Mouse (Mus musculus): ENCODE measurements around the gene Card9. TPM values are rescaled to one million over a fixed set of nuclear protein-coding genes. Genes with fewer than 3 reads are reported as not detected.

Gene Card9
- polyA plus RNA-seq, 1 experiment from 2014 or later = 3.0 TPM

GRCm38 (mm10) chr2:26359983-26360382 is 735 bp downstream of the Card9 start:
- H3K36me3 ChIP-seq = peaks cover 10% of the 10 kb centered on the region; the same call in 1 of the 2 replicates
- peaks cover 16% of the 10 kb centered on the region for H3K4me1 ChIP-seq
- H3K4me2 ChIP-seq = no peak overlapping the region
- no peak overlapping the region for H3K4me3 ChIP-seq
- no peak for ATAC-seq (ENCODE audit: borderline replicate concordance, extremely low read depth, low FRiP score, low TSS enrichment)
- H3K27ac ChIP-seq = no peak overlapping the region
- H3K27me3 ChIP-seq = no peaks in the 10 kb centered on the region
- WGBS = 73% methylated on average over 6 of the region's 6 CpGs
- no peaks in the 10 kb centered on the region for H3K9me3 ChIP-seq
- no peak overlapping the region for H3K9ac ChIP-seq

- ATAC-seq (ENCODE audit: borderline replicate concordance, extremely low read depth, low FRiP score, low TSS enrichment) = no peak
- no peak overlapping the region for H3K4me3 ChIP-seq
- WGBS = 77% methylated on average over 13 of the region's 13 CpGs
- H3K9me3 ChIP-seq = no peaks in the 10 kb centered on the region
- peaks cover 4% of the 10 kb centered on the region; the same call in 1 of the 2 replicates for H3K36me3 ChIP-seq
- no peak overlapping the region for H3K4me2 ChIP-seq
- H3K27me3 ChIP-seq = no peaks in the 10 kb centered on the region
- H3K27ac ChIP-seq = no peak overlapping the region
- H3K4me1 ChIP-seq = peaks cover 10% of the 10 kb centered on the region
- H3K9ac ChIP-seq = no peak overlapping the region
These were observed 1.9 kb downstream of the Card9 start for GRCm38 (mm10) chr2:26358667-26359320.

- no peak overlapping the region; the same call in 1 of the 2 replicates for H3K27ac ChIP-seq
- WGBS = 46% methylated on average over 15 of the region's 15 CpGs
- ATAC-seq (ENCODE audit: borderline replicate concordance, extremely low read depth, low FRiP score, low TSS enrichment) = no peak
These were observed 3.2 kb downstream of the Card9 start for GRCm38 (mm10) chr2:26357484-26357883.

GRCm38 (mm10) chr2:26356678-26357077 is 4.0 kb downstream of the Card9 start:
- Histone ChIP-seq H3K36me3 (no peaks in the 10 kb centered on the region), H3K27me3 (no peaks in the 10 kb centered on the region), H3K4me3 (no peak overlapping the region), H3K27ac (no peak overlapping the region), H3K4me2 (no peak overlapping the region), H3K9ac (no peak overlapping the region), H3K4me1 (peaks cover 19% of the 10 kb centered on the region), H3K9me3 (no peaks in the 10 kb centered on the region)
- ATAC-seq (ENCODE audit: borderline replicate concordance, extremely low read depth, low FRiP score, low TSS enrichment) = peak; percentile 25; the same call in 1 of the 2 replicates
- 43% methylated on average over 7 of the region's 7 CpGs for WGBS

More at GRCm38 (mm10) chr2:26357484-26357883, 3.2 kb downstream of the Card9 start:
- Histone ChIP-seq H3K4me3 (no peak overlapping the region), H3K9ac (no peak overlapping the region; the same call in 1 of the 2 replicates), H3K9me3 (no peaks in the 10 kb centered on the region), H3K4me2 (no peak overlapping the region), H3K27me3 (no peaks in the 10 kb centered on the region), H3K4me1 (peaks cover 16% of the 10 kb centered on the region), H3K36me3 (no peaks in the 10 kb centered on the region)

GRCm38 (mm10) chr2:26356231-26356630 is 4.5 kb downstream of the Card9 start:
- H3K36me3 ChIP-seq = no peaks in the 10 kb centered on the region
- ATAC-seq (ENCODE audit: borderline replicate concordance, extremely low read depth, low FRiP score, low TSS enrichment) = no peak
- H3K27ac ChIP-seq = no peak overlapping the region
- 67% methylated on average over 4 of the region's 4 CpGs for WGBS
- H3K9me3 ChIP-seq = no peaks in the 10 kb centered on the region
- no peak overlapping the region for H3K9ac ChIP-seq
- H3K4me2 ChIP-seq = no peak overlapping the region
- H3K27me3 ChIP-seq = no peaks in the 10 kb centered on the region
- H3K4me1 ChIP-seq = peaks cover 20% of the 10 kb centered on the region
- no peak overlapping the region for H3K4me3 ChIP-seq

- no peak for ATAC-seq (ENCODE audit: borderline replicate concordance, extremely low read depth, low FRiP score, low TSS enrichment)
- Histone ChIP-seq H3K36me3 (peaks cover 7% of the 10 kb centered on the region; the same call in 1 of the 2 replicates), H3K4me2 (no peak overlapping the region), H3K9me3 (no peaks in the 10 kb centered on the region), H3K27ac (no peak overlapping the region), H3K4me3 (no peak overlapping the region), H3K27me3 (no peaks in the 10 kb centered on the region), H3K9ac (no peak overlapping the region), H3K4me1 (peaks cover 28% of the 10 kb centered on the region)
- 86% methylated on average over 4 of the region's 4 CpGs for WGBS
These were observed 6.3 kb downstream of the Card9 start for GRCm38 (mm10) chr2:26354401-26354800.

GRCm38 (mm10) chr2:26353066-26353980 is 7.4 kb downstream of the Card9 start:
- 81% methylated on average over 11 of the region's 11 CpGs for WGBS
- ATAC-seq (ENCODE audit: borderline replicate concordance, extremely low read depth, low FRiP score, low TSS enrichment) = no peak
- Histone ChIP-seq H3K9me3 (no peaks in the 10 kb centered on the region), H3K4me2 (peak overlapping the region; percentile 97), H3K4me1 (peaks cover 38% of the 10 kb centered on the region), H3K27me3 (no peaks in the 10 kb centered on the region), H3K4me3 (peak overlapping the region; percentile 75), H3K9ac (peak overlapping the region; percentile 78; the same call in 1 of the 2 replicates), H3K27ac (no peak overlapping the region), H3K36me3 (peaks cover 15% of the 10 kb centered on the region; the same call in 1 of the 2 replicates)

DNA sequence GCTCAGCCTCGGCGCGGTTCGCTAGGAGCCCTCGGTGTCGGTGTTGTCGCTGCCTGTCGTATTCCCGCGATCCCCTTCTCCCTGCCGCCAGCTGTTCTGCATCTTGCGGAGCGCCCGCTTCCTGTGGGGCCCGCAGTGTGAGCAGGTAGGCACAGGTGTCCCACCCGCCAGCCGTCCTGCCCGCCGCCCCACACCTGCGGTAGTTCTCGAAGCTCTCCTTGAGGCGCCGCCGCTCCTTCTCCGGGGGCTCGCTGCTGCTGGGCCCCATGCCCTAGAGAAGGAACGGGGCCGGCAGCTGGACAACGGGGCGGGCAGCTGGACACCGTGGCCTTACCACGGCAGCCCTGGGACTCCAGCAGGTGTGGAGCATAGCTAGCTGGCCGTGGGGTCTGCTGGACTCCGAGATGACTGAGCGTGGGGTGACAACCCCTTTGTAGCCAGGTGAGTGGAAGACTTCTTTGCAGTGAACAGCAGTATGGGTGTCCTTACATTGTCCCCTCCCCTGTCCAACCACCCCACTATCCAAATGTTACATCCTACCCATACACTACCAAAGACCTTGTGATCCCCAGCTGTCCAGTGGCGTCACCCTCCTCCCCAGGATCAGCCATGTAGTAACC is 8.3 kb downstream of the Card9 start:
- Histone ChIP-seq H3K9me3 (no peaks in the 10 kb centered on the region), H3K4me1 (peaks cover 44% of the 10 kb centered on the region), H3K27me3 (no peaks in the 10 kb centered on the region), H3K9ac (peak overlapping the region; percentile 78), H3K36me3 (peaks cover 20% of the 10 kb centered on the region; the same call in 1 of the 2 replicates), H3K27ac (peak overlapping the region; percentile 67), H3K4me3 (peak overlapping the region; percentile 75), H3K4me2 (peak overlapping the region; percentile 97)
- 2% methylated on average over 36 of the region's 36 CpGs for WGBS
- ATAC-seq (ENCODE audit: borderline replicate concordance, extremely low read depth, low FRiP score, low TSS enrichment) = peak; percentile 21; the same call in 1 of the 2 replicates

DNA sequence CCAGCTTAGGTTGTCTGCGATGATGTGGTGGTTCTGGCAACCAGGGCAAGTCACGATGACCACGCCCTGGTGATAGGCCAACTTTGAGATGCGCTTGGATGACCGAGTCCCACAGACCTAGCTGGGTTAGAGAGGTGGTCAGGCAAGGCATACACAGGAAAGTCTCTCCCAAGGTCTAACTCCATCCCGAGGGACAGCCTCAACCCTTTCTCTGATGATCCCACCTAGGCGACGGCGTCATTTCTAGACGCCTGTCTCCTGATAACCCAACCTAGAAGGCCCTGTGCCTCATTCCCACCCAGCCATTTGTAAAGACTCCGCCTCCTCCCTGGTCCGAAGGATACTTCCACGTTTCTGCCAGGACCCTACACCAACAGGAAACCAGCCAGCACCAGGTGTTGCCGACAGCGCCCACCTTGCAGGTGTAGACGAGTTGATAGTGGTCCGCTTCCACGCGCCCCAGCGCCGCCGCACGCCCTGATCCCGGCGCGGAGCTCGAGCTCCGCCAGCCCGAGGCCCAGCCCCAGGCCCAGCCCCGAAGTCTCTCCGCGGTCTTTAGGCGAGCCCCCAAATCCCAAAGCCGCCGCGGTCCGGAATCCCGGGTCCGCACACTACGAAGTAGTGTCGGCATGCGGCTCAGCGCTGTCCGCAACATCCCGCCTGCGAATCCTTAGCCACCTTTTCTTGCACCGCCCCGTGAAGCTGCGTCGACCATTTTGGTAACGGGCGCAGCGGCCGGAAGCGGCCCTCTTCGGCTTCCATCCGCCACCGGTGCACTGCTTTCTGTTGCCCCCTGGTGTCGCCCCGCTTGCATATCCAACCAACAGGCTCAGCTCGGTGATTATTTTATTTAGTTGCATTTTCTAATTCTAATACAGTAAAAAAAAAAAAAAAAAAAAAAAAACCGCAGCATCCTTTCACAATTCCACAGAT is 9.1 kb downstream of the Card9 start, which contains the start of gene Dnlz:
Dnlz (minus strand) TSS at position 753 of the 933 bp plus-strand sequence.
- peak within 1 kb of the TSS; percentile 75 for H3K4me3 ChIP-seq
- H3K27me3 ChIP-seq = no peaks in the 10 kb centered on the region
- peak within 1 kb of the TSS; percentile 97 for H3K4me2 ChIP-seq
- peak within 1 kb of the TSS; percentile 93 for H3K9ac ChIP-seq
- peak; percentile 74 for ATAC-seq (ENCODE audit: borderline replicate concordance, extremely low read depth, low FRiP score, low TSS enrichment)
- H3K36me3 ChIP-seq = peaks cover 28% of the 10 kb centered on the region; the same call in 1 of the 2 replicates
- 1% methylated on average over 62 of the region's 62 CpGs for WGBS
- no peaks in the 10 kb centered on the region for H3K9me3 ChIP-seq
- peaks cover 44% of the 10 kb centered on the region for H3K4me1 ChIP-seq
- peak within 1 kb of the TSS; percentile 87 for H3K27ac ChIP-seq

DNA sequence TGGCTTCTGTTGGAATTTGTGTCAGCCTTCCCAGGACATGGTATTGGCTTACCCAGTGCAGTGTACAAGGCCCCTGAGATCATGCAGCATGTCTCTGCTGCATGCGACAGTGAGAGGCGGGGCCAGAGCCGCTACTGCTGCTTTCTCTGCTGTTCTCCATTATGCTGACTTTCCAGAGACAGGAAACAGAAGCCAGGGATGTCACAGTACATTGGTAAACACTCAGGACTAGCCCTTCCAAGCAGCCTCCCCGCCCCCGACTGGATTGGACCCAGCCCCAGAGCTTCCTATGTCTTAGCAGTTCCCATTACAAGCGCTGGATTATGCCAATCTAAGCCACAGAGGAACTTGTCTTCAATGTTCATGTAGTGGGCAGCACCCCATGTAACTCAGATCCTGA is 12.5 kb downstream of the Card9 start:
- Histone ChIP-seq H3K27me3 (no peaks in the 10 kb centered on the region), H3K4me2 (no peak overlapping the region), H3K27ac (peak overlapping the region; percentile 56), H3K9me3 (no peaks in the 10 kb centered on the region), H3K9ac (no peak overlapping the region), H3K4me1 (peaks cover 40% of the 10 kb centered on the region), H3K4me3 (no peak overlapping the region), H3K36me3 (peaks cover 55% of the 10 kb centered on the region)
- WGBS = 32% methylated on average over 6 of the region's 6 CpGs
- peak; percentile 24 for ATAC-seq (ENCODE audit: borderline replicate concordance, extremely low read depth, low FRiP score, low TSS enrichment)

All from lung, embryonic 15.5 days (tissue).